Mouse (Mus musculus) adrenal gland, postnatal 36 days (tissue): ENCODE results near the gene Map7d2. TPM values are rescaled to one million over a fixed set of nuclear protein-coding genes. Genes with fewer than 3 reads are reported as not detected.
A peak's percentile ranks its signal among the peaks of the same experiment; 100 is the strongest.

ENCODE experiments used
- DNase-seq, 2 experiments: peaks; one replicate each; pipeline ENCODE4 v3.0.0; 2021; ENCODE audit warnings: mixed read lengths in 1 of 2
- total RNA-seq, 2 experiments: library from RNA; stranded (reverse); gene quantifications; 2 replicates each; pipeline ENCODE4 v1.2.3; 2021

The Map7d2 gene
- total RNA-seq, 2 experiments from 2014 or later: 1.5 to 3.9 TPM

DNA sequence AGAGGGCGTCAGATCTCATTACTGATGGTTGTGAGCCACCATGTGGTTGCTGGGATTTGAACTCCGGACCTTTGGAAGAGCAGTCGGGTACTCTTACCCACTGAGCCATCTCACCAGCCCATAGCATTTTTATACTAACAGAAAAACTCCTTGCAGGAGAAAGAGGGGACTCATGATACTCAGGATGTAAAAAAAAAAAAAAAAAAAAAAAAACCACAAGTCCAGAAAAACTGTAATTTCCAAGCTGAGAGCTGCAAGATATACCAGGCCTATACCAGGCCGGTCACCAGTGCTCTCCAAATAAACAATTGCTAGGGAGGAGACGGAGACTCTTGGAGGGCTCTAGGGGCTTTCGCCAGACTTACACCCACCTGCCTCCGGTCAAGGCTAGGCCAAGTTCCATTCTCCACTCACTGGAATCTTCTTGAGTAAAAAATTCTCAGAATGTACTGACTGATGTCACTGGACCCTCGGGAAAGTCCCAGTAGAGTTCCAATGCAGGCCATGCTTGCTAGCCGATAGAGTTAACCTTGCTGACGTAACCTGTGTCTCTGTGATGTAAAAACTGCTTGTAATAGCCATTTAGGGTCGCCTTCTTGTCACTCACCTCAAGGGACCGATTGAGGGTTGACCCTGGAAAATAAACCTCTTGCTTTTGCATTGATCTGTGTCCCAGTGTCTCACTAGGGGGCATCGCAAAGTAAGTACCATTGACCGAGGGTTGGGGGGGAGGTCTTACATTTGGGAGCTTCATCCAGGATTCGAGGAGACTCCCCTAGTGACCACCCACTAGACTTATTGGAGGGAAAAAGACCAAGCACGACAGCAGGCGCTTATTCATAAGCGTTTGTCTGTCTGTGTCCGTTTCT, 95.7 kb downstream of the Map7d2 start:
- DNase-seq: no peak

GRCm38 (mm10) chrX:159510716-159511051, 96.3 kb downstream of the Map7d2 start:
- DNase-seq: peak in 1 of 2 experiments; percentile 11

- no peak for DNase-seq
Observed at GRCm38 (mm10) chrX:159515599-159515998, 101.2 kb downstream of the Map7d2 start.

DNA sequence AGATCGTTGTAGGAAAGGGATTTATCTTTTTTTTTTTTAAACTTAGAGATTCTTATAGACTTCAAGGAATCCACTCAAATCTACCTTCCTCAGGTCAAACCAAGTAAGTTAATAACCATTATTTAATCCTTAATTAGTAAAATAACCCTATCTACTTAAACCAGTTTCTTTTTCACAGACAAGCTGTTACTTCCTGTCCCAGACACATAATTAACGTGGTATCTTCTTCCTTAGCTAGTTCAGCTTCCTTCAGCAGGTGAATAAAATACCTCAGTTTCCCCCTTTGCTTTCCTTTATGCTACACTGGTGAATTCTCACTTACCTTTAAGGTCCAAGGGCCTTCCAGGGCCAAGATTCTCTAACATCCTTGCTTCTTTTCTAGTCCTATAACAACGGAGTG, 107.4 kb downstream of the Map7d2 start:
- DNase-seq: no peak

DNA sequence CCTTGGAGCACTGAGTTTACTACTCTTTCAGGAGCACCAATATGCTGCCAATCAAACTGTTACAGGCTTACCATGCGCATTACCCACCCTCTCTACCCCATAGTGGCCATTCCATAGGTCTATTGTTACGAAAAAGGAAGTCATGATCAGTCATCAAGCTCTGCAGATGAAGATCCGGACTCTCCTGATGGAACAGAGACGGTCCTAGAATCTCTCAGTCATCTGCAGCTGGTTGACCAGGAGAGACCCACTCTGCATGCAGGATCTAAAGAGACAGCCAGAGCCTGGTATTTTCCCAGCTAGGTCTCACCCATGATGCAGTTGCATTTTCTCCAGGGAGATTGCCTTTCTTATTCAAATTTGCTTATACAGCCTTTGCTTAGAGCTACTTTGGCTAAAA, 108.3 kb downstream of the Map7d2 start:
- no peak for DNase-seq

DNA sequence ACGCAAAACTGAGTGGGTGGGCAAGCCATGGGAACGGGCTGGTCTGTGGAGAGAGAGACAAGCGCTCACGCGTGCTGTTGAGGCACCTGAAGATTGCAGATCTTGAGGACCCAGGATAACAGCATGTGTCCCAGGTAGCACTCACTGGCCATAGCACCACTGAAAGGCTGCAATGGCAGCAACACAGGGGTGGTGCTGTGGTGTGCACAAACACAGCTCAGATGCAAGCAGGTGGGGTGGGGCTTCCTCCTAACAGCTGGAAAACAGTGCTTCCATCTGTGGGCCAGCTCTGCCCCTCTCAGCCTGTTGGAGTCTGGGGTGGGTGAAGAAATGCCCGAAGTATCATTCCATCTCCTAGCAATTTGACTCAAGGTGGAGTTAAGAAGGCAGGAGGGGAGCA, 112.0 kb downstream of the Map7d2 start, which contains the start of gene Bclaf3:
TSS of gene Bclaf3 (plus strand) at position 301 of the 400 bp plus-strand sequence.
- DNase-seq: no peak

DNA sequence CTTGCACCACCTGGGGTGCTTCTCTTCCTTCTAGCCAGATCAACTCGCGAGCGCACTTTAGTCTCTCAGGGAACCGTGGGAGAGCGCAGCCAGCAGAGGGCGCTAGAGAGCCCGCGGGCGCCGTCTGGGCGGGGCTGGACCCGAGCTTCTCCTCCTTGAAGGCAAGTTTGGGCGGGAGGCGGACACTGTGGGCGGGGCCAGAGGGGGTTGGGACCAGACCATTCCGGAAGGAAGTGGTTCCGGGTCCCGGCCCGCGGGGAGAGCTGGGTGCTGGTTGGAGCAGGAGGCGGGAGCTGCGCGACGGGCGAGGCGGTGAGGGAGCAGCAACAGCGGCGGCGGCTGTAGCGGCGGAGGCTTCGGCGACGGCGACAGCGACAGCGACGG, 118.0 kb downstream of the Map7d2 start:
- DNase-seq: peak; percentile 97 to 98

GRCm38 (mm10) chrX:159532811-159533462, 118.6 kb downstream of the Map7d2 start:
- peak; percentile 18 to 42 for DNase-seq

DNA sequence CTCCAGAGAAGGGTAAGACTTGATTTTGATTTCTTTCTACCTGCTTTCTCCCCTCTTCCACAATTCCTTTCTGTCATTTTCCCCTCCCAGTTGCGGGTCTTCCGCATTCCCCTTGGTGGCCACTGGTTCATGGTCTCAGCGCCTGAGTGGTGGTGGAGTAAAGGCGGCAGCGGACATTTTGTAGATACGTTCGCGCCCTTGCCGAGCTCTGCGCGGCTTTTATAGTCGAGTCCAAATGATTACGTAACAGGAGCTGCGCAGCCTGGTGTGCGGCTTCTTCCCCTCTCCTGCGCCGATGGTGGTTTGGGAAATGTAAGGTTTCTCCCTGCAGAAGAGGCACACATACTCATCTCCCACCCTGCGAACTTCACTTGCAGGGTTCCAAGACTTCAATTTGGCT, 127.6 kb downstream of the Map7d2 start:
- DNase-seq: no peak

- no peak for DNase-seq
Observed at GRCm38 (mm10) chrX:159547093-159547492, 132.7 kb downstream of the Map7d2 start.

Other genes with a start within 250 kb of the Map7d2 start
- 10 to 100 TPM; 52.7 to 64.2 TPM for gene Rps6ka3, start 204.3 kb upstream of the Map7d2 start, total RNA-seq
- gene Eif1ax, start 42.4 kb upstream of the Map7d2 start, total RNA-seq: 100 to 1,000 TPM; 102 to 113 TPM
- gene Bclaf3, start 112.1 kb downstream of the Map7d2 start, total RNA-seq: 1 to 10 TPM; 9.3 to 9.9 TPM
- gene Sh3kbp1, start 212.7 kb downstream of the Map7d2 start, total RNA-seq: 10 to 100 TPM; 23.1 to 27.2 TPM